Mouse (Mus musculus) liver, embryonic 14.5 days (tissue): ENCODE results near the gene Evi2. TPM values are rescaled to one million over a fixed set of nuclear protein-coding genes. Genes with fewer than 3 reads are reported as not detected.

ENCODE experiments used
- ATAC-seq: fragments of 200-750 bp; cut with Nextera tagmentation; 2 replicates; pipeline ENCODE4 v1.8.0; 2017; ENCODE audit warnings: moderate number of reproducible peaks, mild to moderate bottlenecking, moderate library complexity; ENCODE audit not compliant: insufficient read depth
- DNase-seq, 3 experiments: peaks; one replicate each; pipeline ENCODE4 v3.0.0-alpha.2; 2012 to 2013; ENCODE audit warnings: low read depth in 3 of 3, low spot score in 3 of 3
- H3K27ac ChIP-seq: fragments of 300-500 bp; sonication (generic); 2 replicates; pipeline ENCODE4 v1.5.1; 2014; ENCODE audit warnings: moderate library complexity, mild to moderate bottlenecking, control low read depth, inconsistent platforms
- H3K27me3 ChIP-seq: fragments of 300-500 bp; sonication (generic); 2 replicates; pipeline ENCODE4 v1.6.1; 2014; ENCODE audit warnings: mild to moderate bottlenecking, low read length, moderate library complexity; ENCODE audit not compliant: control insufficient read depth, insufficient read depth
- H3K36me3 ChIP-seq: fragments of 300-500 bp; sonication (generic); replicated peaks from 2 replicates; pipeline ENCODE4 v1.6.1; 2014; ENCODE audit warnings: low read depth; ENCODE audit not compliant: control insufficient read depth, insufficient read depth
- H3K4me1 ChIP-seq, 2 experiments: fragments of 200-500 bp in 1 of 2; fragments of 300-500 bp in 1 of 2; sonication (generic) in 1 of 2; replicated peaks; 2 replicates each; pipeline ENCODE4 v1.6.1; 2012 to 2014; ENCODE audit warnings: antibody characterized with exemption in 1 of 2, inconsistent platforms in 1 of 2, low read length in 1 of 2; ENCODE audit not compliant: control insufficient read depth in 2 of 2, insufficient read depth in 2 of 2
- H3K4me2 ChIP-seq: fragments of 300-500 bp; sonication (generic); 2 replicates; pipeline ENCODE4 v1.6.1; 2014; ENCODE audit warnings: low read depth, mild to moderate bottlenecking, control low read depth, moderate library complexity
- H3K4me3 ChIP-seq, 2 experiments: fragments of 200-500 bp in 1 of 2; fragments of 300-500 bp in 1 of 2; sonication (generic) in 1 of 2; 2 replicates each; pipeline ENCODE4 v1.5.1; 2012 to 2014; ENCODE audit warnings: low read depth in 2 of 2, low read length in 2 of 2, mild to moderate bottlenecking in 2 of 2, control low read depth in 1 of 2, inconsistent platforms in 1 of 2, moderate library complexity in 1 of 2; ENCODE audit not compliant: insufficient read depth in 1 of 2
- H3K9ac ChIP-seq: fragments of 300-500 bp; sonication (generic); replicated peaks from 2 replicates; pipeline ENCODE4 v1.6.1; 2014; ENCODE audit warnings: mild to moderate bottlenecking, control low read depth, moderate library complexity
- H3K9me3 ChIP-seq: fragments of 300-500 bp; sonication (generic); 2 replicates; pipeline ENCODE4 v1.6.1; 2016; ENCODE audit warnings: low read length, mixed read lengths; ENCODE audit not compliant: control insufficient read depth
- CTCF ChIP-seq: IDR thresholded peaks from 2 replicates; pipeline ENCODE4 v1.5.1; 2016; ENCODE audit warnings: antibody characterized with exemption, low read depth, control low read depth
- EP300 ChIP-seq: IDR thresholded peaks from 2 replicates; pipeline ENCODE4 v1.6.1; 2016; ENCODE audit warnings: antibody characterized with exemption, low read depth
- WGBS: fragments of 180-500 bp; shearing (Covaris S2); extraction: QIAGEN DNeasy Blood & Tissue Kit; methylation state at CpG from one replicate; pipeline ENCODE4 v1.1.7; 2014; ENCODE audit not compliant: insufficient replicate concordance; 5-methylcytosine and 5-hydroxymethylcytosine counted together
- polyA plus RNA-seq, 2 experiments: library from polyadenylated mRNA; depleted of rRNA in 1 of 2; stranded (reverse) in 1 of 2; unstranded in 1 of 2; fragments of >200 nt; fragmentation: Nextera tagmentation in 1 of 2; extraction: Ambion mirVana in 1 of 2; gene quantifications; 2 replicates each; pipeline versions ENCODE4 v1.2.1 to v1.2.3; 2012 to 2014

Gene Evi2
- polyA plus RNA-seq, 2 experiments: 0.44 to 0.63 TPM

DNA sequence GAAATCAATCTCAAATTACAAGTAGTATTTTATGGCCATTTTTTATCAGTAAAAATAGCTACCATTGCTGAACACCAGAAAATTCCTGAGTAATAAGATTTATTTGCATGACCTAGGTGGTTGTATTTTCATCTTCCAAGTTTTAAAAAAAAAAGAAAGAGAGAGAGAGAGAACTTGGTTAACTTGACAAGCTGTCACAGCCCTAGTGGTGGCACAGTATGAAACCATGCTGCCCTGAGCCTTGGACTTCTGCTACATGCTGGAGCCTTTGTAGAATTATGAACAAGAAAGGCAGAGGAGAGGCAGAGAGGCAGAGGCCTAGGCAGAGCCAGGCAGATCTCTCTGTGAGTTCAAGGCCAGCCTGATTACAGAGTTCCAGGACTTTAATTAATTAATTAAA is 8.5 kb downstream of the Evi2 start:
- TF ChIP-seq CTCF (no peak), EP300 (no peak)
- Histone ChIP-seq H3K36me3 (no peaks in the 10 kb centered on the region), H3K4me1 (peaks cover 0 to 20% of the 10 kb centered on the region in 2 experiments; a peak in 2 of 4 replicates), H3K4me3 (peak overlapping the region in 1 of 2 experiments; percentile 37; a peak in 1 of 4 replicates), H3K9ac (no peak overlapping the region), H3K4me2 (no peak overlapping the region; the same call in 1 of the 2 replicates), H3K27ac (no peak overlapping the region), H3K27me3 (no peaks in the 10 kb centered on the region), H3K9me3 (no peaks in the 10 kb centered on the region)
- no peak for ATAC-seq
- no peak for DNase-seq

DNA sequence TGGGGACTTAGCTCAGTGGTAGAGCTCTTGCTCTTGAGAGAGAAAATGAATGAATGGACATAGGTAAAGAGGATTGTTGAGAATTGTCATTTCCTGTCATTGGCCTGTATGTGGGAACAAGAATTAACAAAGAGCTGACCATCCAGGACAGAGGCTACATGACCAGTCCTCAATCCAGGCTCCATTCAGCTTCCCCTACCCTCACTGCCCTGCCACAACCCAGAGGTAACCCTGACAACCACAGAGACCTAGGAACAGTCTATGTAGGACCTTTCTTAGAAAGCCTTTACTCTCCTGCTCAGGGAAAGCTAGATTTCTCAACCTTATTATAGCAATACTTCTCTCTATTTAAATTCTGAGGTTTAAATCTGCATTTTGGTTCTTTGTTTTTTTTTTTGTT is 9.6 kb downstream of the Evi2 start:
- Histone ChIP-seq H3K9ac (no peak overlapping the region), H3K9me3 (no peaks in the 10 kb centered on the region), H3K4me2 (peak overlapping the region; percentile 18; the same call in 1 of the 2 replicates), H3K27me3 (no peaks in the 10 kb centered on the region), H3K4me3 (no peak overlapping the region), H3K36me3 (no peaks in the 10 kb centered on the region), H3K4me1 (peaks cover 0 to 19% of the 10 kb centered on the region in 2 experiments; a peak in 2 of 4 replicates), H3K27ac (no peak overlapping the region)
- TF ChIP-seq EP300: no peak
- TF ChIP-seq CTCF: no peak
- no peak for DNase-seq
- ATAC-seq: no peak

GRCm38 (mm10) chr11:79519878-79520291 is 10.5 kb downstream of the Evi2 start:
- H3K4me3 ChIP-seq: no peak overlapping the region
- no peak overlapping the region for H3K9ac ChIP-seq
- 13% methylated on average over 1 of the region's 1 CpGs for WGBS
- H3K36me3 ChIP-seq: no peaks in the 10 kb centered on the region
- no peaks in the 10 kb centered on the region for H3K9me3 ChIP-seq
- H3K4me1 ChIP-seq: peaks cover 0 to 19% of the 10 kb centered on the region in 2 experiments; a peak in 2 of 4 replicates
- no peak for ATAC-seq
- no peaks in the 10 kb centered on the region for H3K27me3 ChIP-seq
- no peak overlapping the region; the same call in 1 of the 2 replicates for H3K4me2 ChIP-seq
- no peak for TF ChIP-seq EP300
- TF ChIP-seq CTCF: no peak
- peak; percentile 23 to 41 (median 30) for DNase-seq
- H3K27ac ChIP-seq: no peak overlapping the region

- no peak for TF ChIP-seq CTCF
- no peak for TF ChIP-seq EP300
- H3K27me3 ChIP-seq: no peaks in the 10 kb centered on the region
- H3K9ac ChIP-seq: no peak overlapping the region
- H3K9me3 ChIP-seq: no peaks in the 10 kb centered on the region
- no peaks in the 10 kb centered on the region for H3K36me3 ChIP-seq
- DNase-seq (no peak), ATAC-seq (no peak)
- H3K4me3 ChIP-seq: no peak overlapping the region
- peaks cover 0 to 17% of the 10 kb centered on the region in 2 experiments; a peak in 3 of 4 replicates for H3K4me1 ChIP-seq
- peak overlapping the region; percentile 12; the same call in 1 of the 2 replicates for H3K4me2 ChIP-seq
- H3K27ac ChIP-seq: no peak overlapping the region
- 47% methylated on average over 6 of the region's 6 CpGs for WGBS
Observed at GRCm38 (mm10) chr11:79519299-79519698, 11.1 kb downstream of the Evi2 start.

DNA sequence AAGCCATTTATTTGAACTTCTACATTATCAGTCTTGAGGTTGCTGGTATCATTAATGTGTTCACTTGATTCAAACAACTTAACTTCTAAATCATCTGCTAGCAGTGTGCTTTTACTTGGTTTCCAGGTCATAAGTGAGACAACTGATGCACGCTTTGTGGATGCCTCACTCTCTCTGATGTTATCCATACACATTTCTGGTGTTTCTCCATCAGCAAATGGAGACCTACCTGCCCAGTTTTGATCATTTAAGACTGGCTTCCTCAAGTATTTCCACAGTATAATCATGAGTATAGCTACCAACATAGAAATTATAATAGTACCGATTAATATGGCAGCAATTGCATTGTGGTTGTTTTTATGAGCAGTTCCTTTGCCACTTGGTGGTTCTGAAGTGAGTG is 14.6 kb downstream of the Evi2 start:
- Histone ChIP-seq H3K27me3 (no peaks in the 10 kb centered on the region), H3K4me3 (no peak overlapping the region), H3K4me2 (no peak overlapping the region), H3K9ac (no peak overlapping the region), H3K9me3 (no peaks in the 10 kb centered on the region), H3K27ac (no peak overlapping the region), H3K36me3 (no peaks in the 10 kb centered on the region), H3K4me1 (peaks cover 0 to 9% of the 10 kb centered on the region in 2 experiments; a peak in 3 of 4 replicates)
- ATAC-seq: no peak
- TF ChIP-seq EP300 (no peak), CTCF (no peak)
- no peak for DNase-seq
- WGBS: 74% methylated on average over 2 of the region's 2 CpGs
